Comparison of ENCODE assay signal across 24 mouse cellular contexts in genomic region chr6:126095041-126095440, GRCm38 (mm10).
"Had no signal": no experiment of that assay in that cellular context is flagged by ENCODE, and none has a peak within 500 bp of the region (broad histone marks: within the 10 kb centered on the region; RNA-seq: fewer than 3 reads in every experiment).

No protein-coding gene starts in this region.

- H3K9me3 ChIP-seq: kidney, embryonic 15.5 days; limb, embryonic 10.5 days; limb, embryonic 13.5 days; liver, embryonic 12.5 days; liver, embryonic 15.5 days; lung, embryonic 15.5 days; midbrain, embryonic 10.5 days; neural tube, embryonic 12.5 days; neural tube, embryonic 15.5 days had no signal

- H3K36me3 ChIP-seq: liver, embryonic 12.5 days; liver, embryonic 15.5 days; lung, embryonic 15.5 days; midbrain, embryonic 10.5 days; neural tube, embryonic 12.5 days; neural tube, embryonic 15.5 days had no signal

- H3K4me2 ChIP-seq: kidney, embryonic 15.5 days; limb, embryonic 13.5 days; liver, embryonic 12.5 days; liver, embryonic 15.5 days; lung, embryonic 15.5 days; neural tube, embryonic 12.5 days; neural tube, embryonic 15.5 days had no signal

- H3K9ac ChIP-seq: kidney, embryonic 15.5 days; limb, embryonic 13.5 days; liver, embryonic 12.5 days; liver, embryonic 15.5 days; lung, embryonic 15.5 days; neural tube, embryonic 12.5 days; neural tube, embryonic 15.5 days had no signal

- H3K4me3 ChIP-seq: kidney, embryonic 15.5 days; limb, embryonic 10.5 days; limb, embryonic 13.5 days; liver, embryonic 12.5 days; liver, embryonic 15.5 days; lung, embryonic 15.5 days; megakaryocyte, embryonic 14.5 days; midbrain, embryonic 10.5 days; neural tube, embryonic 12.5 days; neural tube, embryonic 15.5 days had no signal

- DNase-seq: kidney, postnatal 10 days; kidney, postnatal 36 days; liver; lung, adult 18-20 months; lung, postnatal 10 days; lung, postnatal 36 days; midbrain, embryonic 14.5 days; right cerebral cortex, adult 18-20 months; right cerebral cortex, postnatal 14 days; right cerebral cortex, postnatal 4 days; thymus, adult 2 months; thymus, postnatal 14 days; thymus, postnatal 4 days had no signal

- H3K4me1 ChIP-seq: limb, embryonic 10.5 days; liver, embryonic 12.5 days; liver, embryonic 15.5 days; megakaryocyte, embryonic 14.5 days; midbrain, embryonic 10.5 days; neural tube, embryonic 12.5 days; neural tube, embryonic 15.5 days had no signal

- H3K27me3 ChIP-seq: kidney, embryonic 15.5 days; limb, embryonic 13.5 days; liver, embryonic 12.5 days; liver, embryonic 15.5 days; lung, embryonic 15.5 days; megakaryocyte, embryonic 14.5 days; neural tube, embryonic 12.5 days; neural tube, embryonic 15.5 days had no signal

- H3K27ac ChIP-seq: kidney, embryonic 15.5 days; limb, embryonic 10.5 days; limb, embryonic 13.5 days; liver, embryonic 12.5 days; liver, embryonic 15.5 days; midbrain, embryonic 10.5 days; neural tube, embryonic 12.5 days; neural tube, embryonic 15.5 days; stomach, postnatal 0 days had no signal

- ATAC-seq: liver, embryonic 12.5 days had no signal
